Mouse (Mus musculus): ENCODE data around the gene Fance.

DNA sequence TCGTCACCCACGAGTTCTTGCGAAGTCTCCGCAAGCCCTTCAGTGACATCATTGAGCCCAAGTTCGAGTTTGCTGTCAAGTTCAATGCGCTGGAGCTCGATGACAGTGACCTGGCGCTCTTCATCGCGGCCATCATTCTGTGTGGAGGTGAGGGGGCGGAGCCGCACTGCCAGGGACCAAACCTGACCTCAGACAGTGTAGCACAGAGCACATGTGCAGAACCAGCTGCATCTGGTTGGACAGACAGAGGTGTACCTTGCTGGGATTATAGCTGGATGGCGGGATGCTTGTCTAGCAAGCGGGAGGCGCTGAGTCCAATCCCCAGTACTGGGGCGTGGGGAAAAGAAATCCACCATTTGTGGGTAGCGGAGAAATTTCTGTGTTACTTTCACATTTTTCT is 14.4 kb upstream of the Fance start:
- no peak for TF ChIP-seq CTCF (IDR thresholded peaks at IDR 0.05; ENCODE audit: low read depth, low read length)
- no peak for TF ChIP-seq EP300 (IDR thresholded peaks at IDR 0.05; ENCODE audit: insufficient read depth, low read depth, low read length)
- TF ChIP-seq POLR2A (IDR thresholded peaks at IDR 0.05; ENCODE audit: insufficient read depth, low read length): no peak

All from ES-Bruce4 (cell line).